Mouse (Mus musculus) spleen, postnatal 14 days (tissue): ENCODE results near the gene Zfp526.
A peak's percentile ranks its signal among the peaks of the same experiment; 100 is the strongest.
"Not testable (repeated sequence)": the region's sequence is repeated elsewhere in the genome, so short reads cannot be mapped to it uniquely, and the experiment has no call there.

Experiments
- DNase-seq, 2 experiments: peaks; one replicate each; pipeline ENCODE4 v3.0.0; 2021 to 2022; ENCODE audit warnings: low spot score in 2 of 2

Zfp526 gene

GRCm38 (mm10) chr7:25238829-25239623, 17.8 kb downstream of the Zfp526 start:
- peak; percentile 59 to 74 for DNase-seq

GRCm38 (mm10) chr7:25240631-25241030, 19.4 kb downstream of the Zfp526 start:
- no peak for DNase-seq

GRCm38 (mm10) chr7:25241062-25241461, 19.8 kb downstream of the Zfp526 start:
- DNase-seq = no peak

DNA sequence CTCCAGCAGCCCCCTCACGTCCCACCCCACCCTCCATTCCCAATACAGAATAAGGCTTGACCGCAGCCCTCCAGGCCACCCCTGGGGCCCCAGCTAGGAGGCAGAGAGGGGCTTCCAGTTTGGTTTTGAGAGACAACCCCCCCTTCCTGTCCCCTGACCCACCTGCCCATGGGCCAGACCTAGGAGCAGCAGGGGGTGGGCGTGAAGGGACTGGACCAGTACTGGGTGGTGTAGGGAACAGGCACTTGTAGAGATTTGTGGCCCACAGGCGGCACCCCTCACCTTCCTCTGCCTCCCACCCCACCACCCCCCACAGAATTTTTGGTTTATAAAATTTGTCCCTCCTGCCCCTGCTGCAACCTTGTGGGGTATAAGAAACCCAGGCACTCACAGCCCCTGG, 22.1 kb downstream of the Zfp526 start:
- no peak for DNase-seq

- DNase-seq = no peak
These were observed 23.5 kb downstream of the Zfp526 start for GRCm38 (mm10) chr7:25244562-25245369.

DNA sequence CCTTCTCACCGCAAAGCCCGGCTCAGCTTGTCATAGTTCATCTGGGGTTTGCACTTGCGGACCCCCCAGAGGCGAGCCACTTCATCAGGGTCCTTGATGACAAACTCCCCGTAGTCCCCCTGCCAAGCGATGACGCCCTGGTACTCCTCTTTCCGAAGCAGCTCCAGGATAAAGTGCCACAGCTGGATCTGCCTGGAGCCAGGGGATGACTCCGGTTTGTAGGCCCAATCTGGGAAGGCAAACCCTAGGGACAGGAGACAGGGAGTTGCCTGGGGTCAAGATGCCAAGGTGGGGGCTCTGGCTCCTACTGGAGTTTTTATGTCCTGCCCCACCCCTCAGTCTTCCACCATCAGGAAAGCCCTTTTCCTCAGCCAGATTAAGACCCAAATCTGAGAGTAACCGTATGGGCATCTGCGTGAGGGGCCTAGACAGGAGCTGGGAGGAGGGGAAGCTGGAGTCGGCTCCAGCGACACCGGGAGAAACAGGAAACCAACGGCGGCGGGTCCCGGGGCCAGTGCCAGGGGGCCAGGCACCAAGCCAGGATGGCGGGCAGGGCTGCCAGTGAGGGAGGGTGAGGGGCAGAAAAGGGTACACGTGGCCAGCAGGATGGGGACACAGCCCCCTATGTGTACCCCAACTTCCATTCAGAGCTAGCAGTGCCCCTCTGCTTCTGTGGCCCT, 25.0 kb downstream of the Zfp526 start:
- no peak for DNase-seq

GRCm38 (mm10) chr7:25246759-25247137, 25.5 kb downstream of the Zfp526 start:
- no peak for DNase-seq

- DNase-seq = no peak
These were observed 26.3 kb downstream of the Zfp526 start for GRCm38 (mm10) chr7:25247498-25247897.

DNA sequence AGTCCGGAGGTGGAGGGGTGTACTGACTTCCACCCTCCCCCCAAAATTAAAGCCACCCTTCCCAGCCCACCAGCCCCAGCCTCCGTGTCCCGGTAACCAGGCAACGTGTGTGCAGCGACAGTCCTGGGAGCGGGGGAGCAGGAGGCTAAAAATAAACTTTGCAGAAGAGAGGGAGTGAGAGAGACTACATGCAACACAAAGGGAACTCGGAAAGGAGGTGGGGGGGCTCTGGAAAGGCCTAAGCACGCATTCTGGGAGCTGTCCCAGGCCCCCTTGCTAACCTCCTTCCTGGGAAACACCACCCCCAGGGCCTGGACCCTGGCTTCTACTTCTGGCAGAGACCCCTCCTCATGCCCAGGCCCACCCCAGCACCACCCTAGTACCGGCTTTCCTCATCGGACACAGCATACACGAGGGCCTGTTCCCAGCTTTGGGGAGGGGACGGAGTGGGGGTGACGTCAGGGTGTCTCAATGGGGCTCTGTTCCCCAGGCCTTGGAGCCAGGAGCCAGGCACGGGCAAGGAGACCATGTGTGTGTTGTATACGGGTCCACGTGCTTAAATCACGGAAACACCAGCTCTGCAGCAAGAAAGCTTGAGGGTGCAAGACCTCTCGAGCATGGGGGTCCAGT, 26.9 kb downstream of the Zfp526 start:
- DNase-seq = no peak

DNA sequence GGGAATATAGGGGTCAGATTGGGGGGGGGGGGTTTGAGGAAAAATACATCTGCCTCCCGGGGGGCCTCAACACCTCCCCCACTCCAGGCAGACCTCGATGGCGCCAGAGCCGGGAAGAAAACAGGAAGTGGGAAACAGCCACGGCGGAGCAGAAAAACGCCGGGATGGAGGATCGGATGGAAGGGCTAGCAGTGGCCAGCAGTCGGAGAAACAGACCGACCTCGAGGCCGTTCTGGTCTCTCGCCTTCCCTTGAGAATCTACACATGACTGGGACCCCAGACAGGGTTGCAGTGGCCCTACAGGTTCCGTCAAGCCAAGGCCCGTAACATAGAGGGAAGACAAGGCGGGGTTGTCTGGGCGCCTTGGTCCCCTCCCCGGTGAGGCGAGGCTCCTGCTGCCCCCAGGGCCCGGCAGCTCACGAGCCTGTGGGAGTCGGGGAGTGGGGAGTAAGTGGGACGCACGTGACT, 27.7 kb downstream of the Zfp526 start:
- DNase-seq = no peak

GRCm38 (mm10) chr7:25249314-25250140, 28.3 kb downstream of the Zfp526 start:
- peak; percentile 48 to 58 for DNase-seq

DNA sequence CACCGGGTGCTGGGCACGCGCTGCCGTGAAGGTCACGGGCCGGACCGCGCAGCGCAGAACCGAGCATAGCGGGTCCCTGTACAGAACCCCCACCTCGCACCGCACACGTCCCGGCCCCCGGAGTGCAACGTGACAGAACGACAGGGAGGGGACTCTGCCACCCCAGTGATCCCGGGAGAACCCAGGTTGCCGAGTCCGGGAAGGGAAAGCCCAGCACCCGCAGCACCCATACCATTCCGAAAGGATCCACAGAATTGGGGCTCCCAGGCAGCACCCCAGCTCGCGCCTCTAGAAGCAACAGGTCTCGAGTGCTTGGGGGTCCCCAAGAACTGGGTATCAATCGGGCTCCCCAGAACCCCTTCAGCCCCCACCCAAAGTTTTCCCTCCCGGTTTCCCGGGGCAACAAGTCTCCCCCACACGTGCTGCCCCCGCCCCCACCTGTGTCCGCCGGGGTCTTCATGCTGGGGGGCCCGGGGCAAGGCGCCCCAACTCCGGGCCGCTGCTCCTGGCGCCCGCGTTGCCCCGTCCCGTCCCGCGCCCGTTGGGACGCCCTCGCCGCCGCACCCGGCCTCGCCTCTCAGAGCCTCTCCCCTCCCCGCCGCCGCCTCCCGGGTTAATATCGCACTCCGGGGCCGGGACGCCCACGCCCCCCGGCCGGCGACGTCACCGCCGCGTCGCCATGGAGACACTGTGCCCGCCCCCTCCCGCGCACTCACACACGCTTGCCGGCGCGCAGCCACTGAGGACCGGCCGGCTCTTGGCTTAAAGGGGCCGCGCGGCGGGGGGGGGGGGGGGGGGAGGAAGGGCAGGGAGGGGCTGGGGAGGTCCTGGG, 29.1 kb downstream of the Zfp526 start, which contains the start of gene Erf:
Gene Erf, minus strand, starts transcription at position 621 of the 832 bp plus-strand sequence.
- DNase-seq = peak; percentile 94 to 95

DNA sequence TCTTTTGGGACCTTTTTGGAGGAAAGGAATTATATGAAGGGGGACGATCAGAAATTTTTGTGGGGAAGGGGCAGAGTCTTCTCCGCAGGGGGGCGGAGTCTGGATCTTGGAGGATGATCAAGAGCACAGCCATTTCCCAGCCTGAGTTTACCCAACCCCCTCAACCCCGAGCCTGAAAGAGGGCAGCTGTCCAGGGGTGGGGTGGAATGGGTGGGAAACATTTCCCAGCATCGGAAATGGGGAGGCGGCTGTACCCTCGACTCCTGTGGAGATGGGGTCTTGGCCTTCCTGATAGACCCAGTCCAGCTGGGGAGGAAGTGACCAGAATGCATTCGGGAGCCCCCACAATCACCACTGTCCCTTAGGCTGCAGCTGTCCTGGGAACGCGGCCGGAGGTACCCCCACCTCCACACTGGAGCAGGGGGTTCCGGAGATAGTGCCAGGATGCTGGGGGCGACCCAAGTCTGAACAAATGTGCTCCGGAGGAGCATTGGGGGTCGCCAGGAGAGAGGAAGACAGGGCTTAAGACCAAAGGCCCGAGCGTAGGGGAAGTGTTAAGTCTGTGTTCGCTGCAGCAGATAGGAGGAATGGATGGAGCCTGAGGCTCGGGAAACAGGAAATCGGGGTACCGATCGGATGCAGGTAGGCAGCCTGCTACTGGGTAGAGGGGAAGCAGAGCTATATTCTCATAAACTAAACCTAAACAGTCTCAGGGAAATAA, 30.0 kb downstream of the Zfp526 start:
- no peak for DNase-seq

- no peak for DNase-seq
These were observed 30.6 kb downstream of the Zfp526 start for GRCm38 (mm10) chr7:25251822-25252221.

DNA sequence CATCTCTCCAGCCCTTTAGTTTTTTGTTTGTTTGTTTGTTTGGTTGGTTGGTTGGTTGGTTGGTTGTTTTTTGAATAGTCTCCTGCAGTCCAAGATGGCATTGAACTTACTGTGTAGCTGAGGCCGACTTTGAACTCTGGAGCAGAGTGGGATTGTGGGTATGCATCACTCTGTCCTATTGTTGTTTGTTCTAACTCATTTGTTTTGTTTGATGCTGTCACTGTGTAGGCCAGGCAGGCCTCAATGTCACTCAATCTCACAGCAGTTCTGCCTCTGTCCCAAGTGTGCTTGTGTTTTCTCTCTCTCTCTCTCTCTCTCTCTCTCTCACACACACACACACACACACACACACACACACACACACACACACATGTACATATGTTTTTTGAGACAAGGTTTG, 40.7 kb downstream of the Zfp526 start:
- no peak for DNase-seq

GRCm38 (mm10) chr7:25263968-25264870, 43.0 kb downstream of the Zfp526 start:
- DNase-seq = no peak

- not testable (repeated sequence) for DNase-seq
These were observed 44.5 kb downstream of the Zfp526 start for GRCm38 (mm10) chr7:25265743-25266142.
